Mouse (Mus musculus): ENCODE data around the gene Glt8d2.

Glt8d2 gene

DNA sequence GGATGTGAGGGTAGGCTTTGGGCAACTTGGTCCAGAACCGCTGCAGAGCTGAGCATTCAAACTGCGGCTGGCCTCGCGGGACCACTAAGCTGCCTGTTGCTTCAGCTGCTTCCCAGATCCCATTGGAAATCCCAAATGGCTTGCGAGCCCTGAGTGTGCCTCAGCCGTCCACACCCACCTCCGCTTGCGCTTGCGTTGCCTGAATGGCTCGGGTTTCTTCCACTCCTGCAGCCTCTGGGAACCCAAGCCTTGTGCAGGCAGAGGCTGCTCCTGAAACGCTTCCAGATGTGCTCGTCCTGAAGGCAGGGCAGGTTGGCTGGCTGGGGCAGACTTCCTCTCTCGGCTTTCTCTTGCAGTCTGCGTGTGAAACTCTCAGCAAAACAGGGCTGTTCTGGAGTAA lies at the start of gene Glt8d2:
Gene Glt8d2 (minus strand): TSS at position 157 of the 400 bp plus-strand sequence.
- no peak for TF ChIP-seq GATA4 (IDR thresholded peaks at IDR 0.05; ENCODE audit: insufficient replicate concordance, low read length)

DNA sequence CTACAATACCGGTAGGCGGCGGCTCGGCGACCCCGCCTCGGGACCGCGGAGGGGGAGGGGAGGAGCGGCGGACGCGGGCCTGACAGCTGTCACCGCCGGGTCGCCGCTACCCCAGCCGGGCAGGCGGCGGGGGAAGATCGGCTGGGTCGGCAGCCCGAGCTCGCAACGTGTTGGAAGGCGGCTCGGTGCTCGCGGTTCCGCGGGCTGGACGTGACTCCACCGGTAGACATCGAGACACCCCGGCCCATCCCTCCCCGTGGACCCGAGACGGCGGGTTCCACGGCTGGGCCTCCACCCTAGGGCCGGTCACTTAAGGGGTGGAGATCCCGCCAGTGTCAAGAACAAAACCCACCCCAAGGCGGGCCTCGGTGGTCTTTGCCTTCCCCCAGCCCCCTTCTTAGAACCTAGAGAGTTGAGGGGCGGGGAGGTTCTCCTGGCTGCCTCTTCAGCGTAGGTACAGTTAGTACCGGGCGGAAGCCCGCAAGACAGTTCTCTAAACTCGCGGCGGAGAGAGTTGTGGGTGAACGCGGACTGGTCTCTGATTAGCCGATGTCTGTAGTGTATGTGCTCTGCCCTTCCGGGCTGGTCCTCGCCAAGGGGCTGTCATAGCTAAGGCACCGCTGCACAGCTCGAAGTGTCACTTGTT lies 9.0 kb upstream of the Glt8d2 start:
- no peak for TF ChIP-seq GATA4 (IDR thresholded peaks at IDR 0.05; ENCODE audit: insufficient replicate concordance, low read length)

DNA sequence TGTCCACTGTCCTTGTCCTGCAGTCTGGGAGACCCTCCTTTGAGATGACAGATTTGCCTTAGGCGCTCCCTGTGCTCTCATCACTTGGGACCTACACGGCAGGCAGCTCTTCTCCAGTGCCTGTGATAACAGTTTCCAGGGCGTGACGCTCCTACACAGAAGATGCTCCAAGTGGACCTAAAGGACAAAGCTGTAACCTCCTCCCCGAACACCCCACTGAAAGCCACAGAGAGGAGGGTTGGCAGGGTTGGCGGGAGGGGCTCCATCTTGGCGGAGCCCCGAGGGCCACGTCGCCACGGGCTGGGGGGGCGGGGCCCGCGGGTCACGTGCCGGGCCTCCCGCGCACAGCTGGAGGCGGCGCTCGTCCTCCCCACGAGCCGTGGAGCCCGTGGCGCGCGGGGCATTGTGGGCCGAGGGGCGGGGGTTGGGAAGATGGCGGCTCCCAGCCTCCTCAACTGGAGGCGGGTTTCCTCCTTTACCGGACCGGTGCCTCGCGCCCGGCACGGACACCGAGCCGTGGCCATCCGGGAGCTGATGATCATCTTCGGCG lies 8.3 kb upstream of the Glt8d2 start:
- 0 out of 2 replicates have a peak, but pooled peaks have one; percentile 8 for TF ChIP-seq GATA4 (IDR thresholded peaks at IDR 0.05; ENCODE audit: insufficient replicate concordance, low read length)

DNA sequence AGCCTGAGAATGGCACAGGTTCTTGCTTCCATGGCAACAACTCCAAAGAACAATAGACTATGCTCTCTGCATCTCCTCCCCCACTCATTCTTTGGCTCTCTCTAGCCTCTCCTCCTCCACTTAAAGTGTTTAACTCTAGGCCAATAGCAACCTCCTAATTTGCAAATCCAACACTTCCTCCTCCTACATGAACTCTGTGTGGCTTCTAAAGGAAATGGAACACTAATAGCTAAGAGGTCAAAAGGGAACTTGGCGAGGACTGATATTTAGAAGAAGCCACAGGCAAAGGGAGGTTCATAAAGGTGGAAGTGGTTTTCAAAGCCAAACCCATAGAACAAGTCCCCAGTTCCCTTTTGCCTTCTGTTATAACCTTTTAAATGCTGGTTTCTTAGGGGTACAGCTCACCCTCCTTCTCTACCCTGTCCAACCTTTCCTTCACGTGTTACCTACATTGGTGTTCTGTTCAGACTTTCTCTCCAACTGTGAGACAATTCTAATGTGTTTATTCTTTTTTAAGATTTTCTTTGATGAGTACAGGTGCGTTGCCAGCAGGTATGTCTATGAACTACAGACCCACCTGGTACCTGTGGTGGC lies 7.0 kb upstream of the Glt8d2 start:
- no peak for TF ChIP-seq GATA4 (IDR thresholded peaks at IDR 0.05; ENCODE audit: insufficient replicate concordance, low read length)

DNA sequence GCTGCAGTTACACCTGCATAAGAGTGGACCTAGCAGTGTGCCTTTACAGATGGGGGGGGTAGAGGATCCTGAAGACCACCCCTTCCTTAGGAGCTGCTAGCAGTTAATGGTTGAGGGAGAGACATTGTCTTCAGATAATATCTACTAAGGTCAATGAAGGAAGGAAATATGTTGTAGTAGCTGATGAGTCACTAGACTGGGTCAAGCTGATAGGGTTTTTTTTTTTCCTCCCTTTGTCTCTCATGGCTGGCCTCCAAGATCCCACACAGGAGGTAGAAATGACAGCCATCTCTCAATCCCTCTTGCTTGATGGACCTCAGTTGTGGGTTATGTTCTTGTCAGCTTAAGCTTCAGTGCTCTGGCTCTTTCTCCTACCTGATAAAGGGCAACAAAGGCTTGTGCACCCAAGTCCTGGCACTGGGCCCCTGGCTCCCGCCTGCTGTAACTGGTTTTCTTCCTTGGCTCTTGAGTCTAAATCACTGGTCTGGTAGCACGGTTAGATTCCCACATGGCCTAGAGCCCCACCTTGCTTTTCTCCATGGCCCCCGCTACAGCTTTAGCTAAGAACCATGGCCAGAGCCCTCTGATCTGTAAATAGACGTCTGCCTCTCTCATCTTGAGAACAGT lies 6.1 kb upstream of the Glt8d2 start:
- no peak for TF ChIP-seq GATA4 (IDR thresholded peaks at IDR 0.05; ENCODE audit: insufficient replicate concordance, low read length)

DNA sequence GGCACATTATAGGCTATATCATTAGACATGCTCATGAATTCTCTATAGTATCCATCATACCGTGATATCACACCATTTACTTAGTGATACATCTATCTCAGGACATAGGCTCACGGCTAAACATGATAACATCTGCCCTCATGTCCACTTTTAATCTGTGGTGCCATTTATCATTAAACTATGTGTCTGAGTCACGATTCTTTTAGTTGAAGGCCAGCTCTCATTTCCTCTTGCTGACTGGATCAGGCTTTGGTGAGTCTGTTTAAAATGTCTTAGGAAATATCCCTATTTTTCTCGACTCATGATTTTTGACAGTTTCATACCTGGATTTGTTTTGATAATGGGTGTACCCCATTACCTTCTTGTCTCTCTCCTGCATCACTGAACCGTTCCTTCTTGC lies 5.5 kb upstream of the Glt8d2 start, which contains the start of gene Hcfc2:
Gene Hcfc2 (plus strand): TSS at position 205 of the 400 bp plus-strand sequence.
- TF ChIP-seq GATA4 (IDR thresholded peaks at IDR 0.05; ENCODE audit: insufficient replicate concordance, low read length), result no peak

DNA sequence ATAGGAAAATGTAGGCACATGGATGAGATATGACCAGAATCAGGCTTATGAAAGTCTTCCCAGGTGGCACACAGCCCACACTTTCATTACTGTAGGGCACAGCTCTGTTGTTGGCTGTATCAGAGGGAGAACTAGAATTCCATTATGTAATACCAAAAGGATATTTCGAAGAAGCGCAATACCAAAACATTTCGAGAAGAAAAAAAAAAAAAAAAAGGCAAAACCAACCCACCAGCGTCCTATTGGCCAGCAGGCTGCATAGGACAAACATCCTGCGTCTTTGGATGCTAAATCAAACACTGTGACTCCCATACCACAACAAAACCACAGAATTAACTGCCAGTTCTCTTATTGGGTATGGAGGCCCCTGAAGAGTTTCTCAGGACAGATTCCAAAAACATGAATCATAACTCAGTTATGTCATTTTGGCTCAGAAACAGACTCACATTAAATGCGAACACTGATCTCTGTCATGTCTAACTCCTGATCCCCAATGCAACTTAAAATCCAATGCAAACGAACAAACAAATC lies 704 bp downstream of the Glt8d2 start:
- no peak for TF ChIP-seq GATA4 (IDR thresholded peaks at IDR 0.05; ENCODE audit: insufficient replicate concordance, low read length)

DNA sequence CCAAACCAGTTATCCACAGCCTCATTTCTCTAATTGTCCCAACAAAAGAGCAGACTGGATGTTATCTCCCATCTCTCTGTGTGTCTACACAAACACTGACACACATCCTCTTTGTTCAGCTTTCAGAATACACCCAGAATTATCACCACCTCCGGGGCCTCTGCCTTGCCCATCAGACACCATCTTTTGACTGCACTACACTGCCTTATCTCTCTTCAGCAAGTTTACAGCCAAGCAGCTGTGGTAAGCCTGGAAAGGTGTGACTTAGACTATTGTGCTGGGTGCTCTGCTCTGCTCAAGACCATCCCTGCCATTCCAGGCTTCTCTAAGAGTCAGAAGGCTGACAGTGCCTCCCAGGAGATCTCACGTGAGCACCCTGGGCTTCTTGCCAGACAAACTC lies 5.0 kb downstream of the Glt8d2 start:
- no peak for TF ChIP-seq GATA4 (IDR thresholded peaks at IDR 0.05; ENCODE audit: insufficient replicate concordance, low read length)

DNA sequence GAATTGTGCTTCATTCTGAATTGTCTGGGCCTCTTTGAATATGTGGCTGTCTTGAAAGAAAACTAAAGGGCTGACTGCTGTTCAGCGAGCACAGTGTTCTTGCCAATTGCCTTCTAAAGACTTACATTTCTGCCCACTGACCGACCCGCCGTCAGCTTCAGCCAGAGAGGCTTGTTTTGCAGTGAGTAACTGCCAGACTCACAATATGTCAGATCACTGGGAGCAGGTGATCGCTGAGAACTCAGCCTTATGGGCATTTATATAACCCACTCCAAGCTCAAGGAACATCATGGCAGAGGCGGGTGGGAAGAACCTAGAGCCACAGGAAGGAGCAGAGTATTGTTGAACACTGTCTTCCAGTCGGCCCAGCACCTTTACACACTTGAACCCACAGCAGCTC lies 8.8 kb downstream of the Glt8d2 start:
- no peak for TF ChIP-seq GATA4 (IDR thresholded peaks at IDR 0.05; ENCODE audit: insufficient replicate concordance, low read length)

DNA sequence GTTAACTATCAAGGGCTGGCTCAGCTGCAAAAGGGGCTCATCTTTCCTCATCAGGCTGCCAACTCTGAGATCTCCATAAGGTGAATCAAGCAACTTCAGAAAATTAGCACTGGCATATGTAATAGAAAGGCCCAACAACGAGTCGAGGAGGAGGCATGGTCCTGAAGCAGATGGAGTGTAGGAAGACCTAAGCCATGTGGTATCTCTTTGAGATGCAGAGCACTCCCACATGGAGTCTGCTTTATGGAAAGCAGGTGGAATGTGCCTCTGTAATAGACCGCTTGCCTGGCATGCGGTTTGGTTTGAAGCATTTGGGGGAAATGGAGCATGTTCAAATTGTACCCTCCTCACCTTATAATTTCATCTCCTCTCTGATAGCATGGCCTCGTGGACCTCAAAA lies 9.7 kb downstream of the Glt8d2 start:
- no peak for TF ChIP-seq GATA4 (IDR thresholded peaks at IDR 0.05; ENCODE audit: insufficient replicate concordance, low read length)

DNA sequence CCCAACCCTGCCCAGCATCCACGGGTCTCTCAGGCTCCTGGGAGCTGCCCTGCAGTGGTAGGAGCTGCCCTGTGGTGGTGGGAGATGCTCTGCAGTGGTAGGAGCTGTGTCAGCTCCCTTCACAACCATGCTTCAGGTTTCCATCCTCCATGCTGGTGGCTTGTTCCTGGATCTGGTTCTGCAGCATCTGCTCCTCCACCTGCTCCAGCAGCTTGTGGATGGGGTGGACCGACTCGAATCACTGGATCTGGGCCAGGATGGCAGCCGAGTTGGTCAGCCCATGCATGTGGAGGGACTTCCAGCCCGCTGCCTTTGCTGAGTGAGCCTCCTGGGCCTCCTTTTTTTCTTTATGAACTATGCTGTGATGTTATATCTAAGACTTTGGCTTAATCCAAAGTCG lies 13.5 kb downstream of the Glt8d2 start:
- TF ChIP-seq GATA4 (IDR thresholded peaks at IDR 0.05; ENCODE audit: insufficient replicate concordance, low read length), result no peak

DNA sequence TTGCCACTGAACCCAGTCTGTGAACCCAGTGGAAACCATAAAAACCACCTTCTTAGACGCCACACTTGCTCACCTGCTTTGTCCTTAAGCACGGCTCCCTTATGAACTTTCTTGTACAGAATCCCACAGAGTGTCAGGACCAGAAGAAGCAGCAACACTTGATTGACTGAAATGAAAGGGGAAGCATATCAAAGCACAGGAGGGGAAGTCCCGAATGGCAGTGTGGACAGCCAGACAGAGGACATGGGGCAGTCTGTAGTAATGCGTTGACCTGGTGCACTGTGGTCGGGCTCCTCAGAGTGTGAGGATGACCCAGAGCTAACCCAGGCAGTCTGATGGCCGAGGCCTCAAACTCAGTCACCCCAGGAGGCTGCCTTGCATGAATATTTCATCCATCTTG lies 20.2 kb downstream of the Glt8d2 start:
- TF ChIP-seq GATA4 (IDR thresholded peaks at IDR 0.05; ENCODE audit: insufficient replicate concordance, low read length), result no peak

DNA sequence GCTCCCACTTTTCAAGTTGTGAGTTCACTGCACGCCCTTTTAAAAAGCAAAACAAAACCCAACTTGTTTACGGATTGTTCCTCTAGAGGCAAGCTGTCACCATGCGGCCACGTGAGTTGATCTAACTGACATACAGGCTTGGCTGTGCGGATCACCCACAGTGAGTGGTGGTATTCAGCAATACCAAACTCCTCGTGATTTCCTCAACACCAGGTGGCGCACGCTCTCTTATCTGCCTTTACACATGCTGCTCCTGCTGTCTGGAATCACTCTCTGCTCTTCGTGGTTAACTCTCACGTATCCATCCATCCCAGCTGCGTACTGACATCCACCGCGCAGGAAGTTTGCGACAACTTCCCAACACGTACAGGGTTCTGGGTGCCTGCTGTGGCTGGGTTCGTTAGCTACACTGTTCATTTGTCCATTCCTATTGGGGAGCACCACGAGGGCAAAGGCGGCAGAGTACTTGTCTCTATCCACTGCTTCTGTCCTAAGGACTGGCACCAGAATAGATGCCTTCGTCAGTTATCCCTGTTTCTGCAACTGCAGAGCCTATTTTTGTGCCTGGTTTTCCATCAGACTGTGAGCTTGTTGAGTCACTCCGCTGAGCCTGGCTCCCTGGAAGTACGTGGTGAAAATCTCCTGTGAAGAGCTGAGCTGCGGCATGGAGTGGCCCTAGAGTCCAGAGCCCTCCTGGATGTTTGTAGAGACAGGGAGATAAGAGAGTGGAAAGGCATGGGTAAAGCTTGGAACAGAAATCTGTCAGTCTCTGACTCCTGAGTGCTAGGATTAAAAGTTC lies 23.8 kb downstream of the Glt8d2 start:
- peak; percentile 75; the same call in 1 of the 2 replicates for TF ChIP-seq GATA4 (IDR thresholded peaks at IDR 0.05; ENCODE audit: insufficient replicate concordance, low read length)

DNA sequence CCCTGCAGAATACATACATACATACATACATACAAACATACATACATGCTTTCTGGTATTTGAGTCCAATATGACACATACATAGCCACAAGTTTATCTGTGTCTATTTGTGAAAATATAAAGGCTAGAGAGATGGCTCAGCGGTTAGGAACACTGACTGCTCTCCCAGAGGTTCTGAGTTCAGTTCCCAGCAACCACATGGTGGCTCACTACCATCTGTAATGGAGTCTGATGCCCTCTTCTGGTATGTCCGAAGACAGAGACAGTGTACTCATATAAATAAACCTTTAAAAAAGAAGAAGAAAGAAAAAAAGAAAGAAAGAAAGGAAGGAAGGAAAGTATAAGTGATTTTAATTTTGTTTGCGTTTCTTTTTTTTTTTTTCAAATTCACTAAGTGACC lies 24.5 kb downstream of the Glt8d2 start:
- no peak for TF ChIP-seq GATA4 (IDR thresholded peaks at IDR 0.05; ENCODE audit: insufficient replicate concordance, low read length)

DNA sequence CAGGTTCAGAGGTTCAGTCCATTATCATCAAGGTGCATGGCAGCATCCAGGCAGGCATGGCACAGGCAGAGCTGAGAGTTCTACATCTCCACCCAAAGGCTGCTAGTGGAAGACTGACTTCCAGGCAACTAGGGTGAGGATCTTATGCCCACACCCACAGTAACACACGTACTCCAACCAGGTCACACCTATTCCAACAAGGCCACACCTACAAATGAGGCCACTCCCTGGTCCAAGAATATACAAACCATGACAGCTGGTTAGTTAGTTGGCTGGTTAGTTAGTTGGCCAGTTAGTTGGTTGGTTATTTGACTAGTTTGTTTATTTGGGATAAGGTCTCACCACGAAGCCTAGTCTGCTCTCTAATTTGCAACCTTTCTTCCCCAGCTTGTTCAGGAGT lies 27.2 kb downstream of the Glt8d2 start:
- no peak for TF ChIP-seq GATA4 (IDR thresholded peaks at IDR 0.05; ENCODE audit: insufficient replicate concordance, low read length)

All from liver, adult (tissue).